Mouse (Mus musculus) liver, postnatal 0 days (tissue): ENCODE measurements around the gene Klf3.

Experiments used
- CTCF ChIP-seq: sonication (generic); IDR thresholded peaks from 2 replicates; pipeline ENCODE4 v1.5.1; 2016; ENCODE audit warnings: antibody characterized with exemption, low read depth
- EP300 ChIP-seq: IDR thresholded peaks from 2 replicates; pipeline ENCODE4 v1.6.1; 2016; ENCODE audit warnings: antibody characterized with exemption, low read depth, mild to moderate bottlenecking

- no peak for TF ChIP-seq CTCF
- no peak for TF ChIP-seq EP300
Measured at GRCm38 (mm10) chr5:64762295-64762694, 40.9 kb upstream of the Klf3 start.
